ENCODE assay signal across 8 mouse cellular contexts in the genomic region with DNA sequence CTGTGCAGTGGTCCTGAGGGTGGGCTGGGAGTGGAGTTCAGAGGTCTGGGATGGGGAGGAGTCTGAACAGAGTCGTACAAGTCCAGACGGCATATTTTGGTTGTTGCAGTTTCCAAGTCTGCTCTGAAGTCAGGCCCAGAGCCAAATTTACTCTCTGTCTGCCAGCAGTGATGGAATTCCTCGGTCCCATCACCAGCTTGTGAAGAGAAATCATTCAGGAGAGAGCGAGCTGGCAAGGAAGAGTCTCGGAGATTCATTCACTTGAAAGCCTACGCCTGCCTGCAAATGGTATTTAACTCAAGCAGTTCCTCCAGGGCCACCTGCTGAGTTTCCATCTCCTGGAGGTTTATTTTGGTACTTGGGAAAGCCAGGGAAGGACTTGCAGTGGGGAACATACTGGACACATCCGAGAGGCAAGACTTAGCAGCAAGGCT. TPM values are rescaled to one million over a fixed set of nuclear protein-coding genes. Genes with fewer than 3 reads are reported as not detected.
DNase-seq lines count a peak whose midpoint lies in the region; ATAC-seq and TF ChIP-seq lines count a peak whose summit lies in the region.

No protein-coding gene starts in this region.

- ATAC-seq in embryonic facial prominence, embryonic 14.5 days (ENCODE audit: low read depth) = peak; percentile 48
- peak; percentile 47 for ATAC-seq in hindbrain, postnatal 0 days
- no peak for ATAC-seq in liver, postnatal 0 days

- 0 out of 2 replicates have a peak, but pooled peaks cover 8% of the 10 kb centered on the region for H3K36me3 ChIP-seq in embryonic facial prominence, embryonic 14.5 days (ENCODE audit: control insufficient read depth, insufficient read depth, low read length)
- H3K36me3 ChIP-seq in hindbrain, postnatal 0 days (ENCODE audit: insufficient read depth, low read length) = no peaks in the 10 kb centered on the region
- no peaks in the 10 kb centered on the region for H3K36me3 ChIP-seq in liver, postnatal 0 days (replicated peaks; ENCODE audit: insufficient read depth, low read length)

- DNase-seq in gastrocnemius, postnatal 25 days = peak; percentile 22
- DNase-seq in gastrocnemius, postnatal 36 days = no peak
- DNase-seq in ZHBTc4 (ENCODE audit: low read depth, low spot score) = peak; percentile 6
- peak; percentile 86 for DNase-seq in embryonic facial prominence, embryonic 14.5 days (ENCODE audit: low spot score)
- peak; percentile 61 for DNase-seq in hindbrain, postnatal 0 days (ENCODE audit: low spot score)
- peak; percentile 42 for DNase-seq in right cerebral cortex, postnatal 4 days
- DNase-seq in thymus, postnatal 36 days = no peak
- DNase-seq in liver, postnatal 0 days = no peak

- no peak for TF ChIP-seq CTCF in hindbrain, postnatal 0 days (IDR thresholded peaks at IDR 0.05; ENCODE audit: low read depth)
- no peak for TF ChIP-seq CTCF in liver, postnatal 0 days (IDR thresholded peaks at IDR 0.05; ENCODE audit: low read depth)

- no peak overlapping the region for H3K9ac ChIP-seq in embryonic facial prominence, embryonic 14.5 days (ENCODE audit: low read depth, low read length)
- H3K9ac ChIP-seq in hindbrain, postnatal 0 days (replicated peaks; ENCODE audit: low read length) = no peak overlapping the region
- H3K9ac ChIP-seq in liver, postnatal 0 days (replicated peaks) = no peak overlapping the region

- 0 out of 2 replicates have a peak overlapping the region, but pooled peaks have one; percentile 3 for H3K27ac ChIP-seq in embryonic facial prominence, embryonic 14.5 days (replicated peaks; ENCODE audit: low read depth, low read length)
- H3K27ac ChIP-seq in hindbrain, postnatal 0 days = no peak overlapping the region
- H3K27ac ChIP-seq in liver, postnatal 0 days (ENCODE audit: low read depth) = no peak overlapping the region

- intact Hi-C loops in gastrocnemius, postnatal 36 days (cut with DNase I) = no loop called here

- WGBS in embryonic facial prominence, embryonic 14.5 days = 23% methylated on average over 7 of the region's 7 CpGs
- 23% methylated on average over 7 of the region's 7 CpGs for WGBS in hindbrain, postnatal 0 days
- WGBS in liver, postnatal 0 days (ENCODE audit: insufficient replicate concordance) = 67% methylated on average over 7 of the region's 7 CpGs

- H3K9me3 ChIP-seq in embryonic facial prominence, embryonic 14.5 days (ENCODE audit: control insufficient read depth, low read length) = peaks cover 12% of the 10 kb centered on the region; the same call in 1 of the 2 replicates
- H3K9me3 ChIP-seq in hindbrain, postnatal 0 days (ENCODE audit: low read length) = no peaks in the 10 kb centered on the region
- no peaks in the 10 kb centered on the region for H3K9me3 ChIP-seq in liver, postnatal 0 days (ENCODE audit: low read length)

- peaks cover 40% of the 10 kb centered on the region for H3K4me1 ChIP-seq in embryonic facial prominence, embryonic 14.5 days (ENCODE audit: control insufficient read depth, insufficient read depth, low read length)
- H3K4me1 ChIP-seq in hindbrain, postnatal 0 days (ENCODE audit: insufficient read depth, low read length) = peaks cover 8% of the 10 kb centered on the region
- H3K4me1 ChIP-seq in liver, postnatal 0 days (ENCODE audit: insufficient read depth) = no peaks in the 10 kb centered on the region

- peak overlapping the region; percentile 31; the same call in 1 of the 2 replicates for H3K4me2 ChIP-seq in embryonic facial prominence, embryonic 14.5 days (ENCODE audit: low read depth, low read length)
- H3K4me2 ChIP-seq in hindbrain, postnatal 0 days (ENCODE audit: low read depth, low read length) = 0 out of 2 replicates have a peak overlapping the region, but pooled peaks have one; percentile 1
- no peak overlapping the region for H3K4me2 ChIP-seq in liver, postnatal 0 days (ENCODE audit: low read depth, low read length)

- no peak overlapping the region for H3K4me3 ChIP-seq in embryonic facial prominence, embryonic 14.5 days (ENCODE audit: low read depth, low read length)
- no peak overlapping the region for H3K4me3 ChIP-seq in hindbrain, postnatal 0 days (ENCODE audit: low read length)
- H3K4me3 ChIP-seq in liver, postnatal 0 days (ENCODE audit: low read depth, low read length) = no peak overlapping the region

- no peak for TF ChIP-seq EP300 in liver, postnatal 0 days (IDR thresholded peaks at IDR 0.05; ENCODE audit: low read depth)

- no peaks in the 10 kb centered on the region for H3K27me3 ChIP-seq in embryonic facial prominence, embryonic 14.5 days (replicated peaks; ENCODE audit: control insufficient read depth, insufficient read depth, low read length)
- no peaks in the 10 kb centered on the region for H3K27me3 ChIP-seq in hindbrain, postnatal 0 days (ENCODE audit: insufficient read depth, low read length)
- no peaks in the 10 kb centered on the region for H3K27me3 ChIP-seq in liver, postnatal 0 days (ENCODE audit: insufficient read depth, low read length)

RNA-seq across cellular contexts. Expression of gene Sema5a, which starts 13.3 kb away (rescaled TPM):
- total RNA-seq in gastrocnemius, postnatal 25 days (2021) = 1 to 10 TPM; 4.4 to 4.8 TPM
- 1 to 10 TPM; 2.4 to 3.0 TPM for total RNA-seq in gastrocnemius, postnatal 36 days (2021)
- 26.7 and 27.6 TPM in 2 replicates for polyA plus RNA-seq in embryonic facial prominence, embryonic 14.5 days (2014; fragmentation: Nextera tagmentation; extraction: Ambion mirVana)
- 40.0 and 43.7 TPM in 2 replicates for total RNA-seq in hindbrain, postnatal 0 days (2014; rRNA removed)
- polyA plus RNA-seq in hindbrain, postnatal 0 days (2015; fragmentation: Nextera tagmentation; extraction: Ambion mirVana) = 8.0 and 8.8 TPM in 2 replicates
- polyA plus RNA-seq in liver, postnatal 0 days (2015; fragmentation: Nextera tagmentation; extraction: Ambion mirVana) = 0.36 and 0.44 TPM in 2 replicates

Comparison
In these comparisons a context has a peak if more than half of its experiments do, and no peak if none do; other contexts are left out.
1. DNase-seq: peak in gastrocnemius, postnatal 25 days (single experiment), ZHBTc4 (single experiment), embryonic facial prominence, embryonic 14.5 days (single experiment), hindbrain, postnatal 0 days (single experiment) and right cerebral cortex, postnatal 4 days (single experiment); none in gastrocnemius, postnatal 36 days (0 of 2), thymus, postnatal 36 days (0 of 2) and liver, postnatal 0 days (single experiment).